Mouse (Mus musculus) midbrain, embryonic 14.5 days (tissue): ENCODE measurements around the gene Ncmap. TPM values are rescaled to one million over a fixed set of nuclear protein-coding genes. Genes with fewer than 3 reads are reported as not detected.

Experiments used
- ATAC-seq: fragments of 200-750 bp; cut with Nextera tagmentation; 2 replicates; pipeline ENCODE4 v1.8.0; 2017; ENCODE audit warnings: moderate number of reproducible peaks, moderate library complexity; ENCODE audit not compliant: low FRiP score, low TSS enrichment
- DNase-seq: peaks from one replicate; pipeline ENCODE4 v3.0.0-alpha.2; 2015
- H3K27ac ChIP-seq: fragments of 300-500 bp; sonication (generic); replicated peaks from 2 replicates; pipeline ENCODE4 v1.5.1; 2014; ENCODE audit warnings: mild to moderate bottlenecking, low read depth, low read length, moderate library complexity
- H3K27me3 ChIP-seq: fragments of 300-500 bp; sonication (generic); 2 replicates; pipeline ENCODE4 v1.6.1; 2014; ENCODE audit warnings: low read length, control low read depth, mixed read lengths; ENCODE audit not compliant: control insufficient read depth, insufficient read depth
- H3K36me3 ChIP-seq: fragments of 300-500 bp; sonication (generic); 2 replicates; pipeline ENCODE4 v1.6.1; 2014; ENCODE audit warnings: low read length, control low read depth; ENCODE audit not compliant: control insufficient read depth, insufficient read depth
- H3K4me1 ChIP-seq: fragments of 300-500 bp; sonication (generic); 2 replicates; pipeline ENCODE4 v1.6.1; 2014; ENCODE audit warnings: mild to moderate bottlenecking, antibody characterized with exemption, low read length, control low read depth; ENCODE audit not compliant: control insufficient read depth, insufficient read depth
- H3K4me2 ChIP-seq: fragments of 300-500 bp; sonication (generic); 2 replicates; pipeline ENCODE4 v1.6.1; 2014; ENCODE audit warnings: mild to moderate bottlenecking, low read length, moderate library complexity
- H3K4me3 ChIP-seq: fragments of 300-500 bp; sonication (generic); replicated peaks from 2 replicates; pipeline ENCODE4 v1.5.1; 2014; ENCODE audit warnings: low read depth, low read length
- H3K9ac ChIP-seq: fragments of 300-500 bp; sonication (generic); replicated peaks from 2 replicates; pipeline ENCODE4 v1.6.1; 2014; ENCODE audit warnings: mild to moderate bottlenecking, low read length, moderate library complexity
- H3K9me3 ChIP-seq: fragments of 300-500 bp; sonication (generic); 2 replicates; pipeline ENCODE4 v1.6.1; 2016; ENCODE audit warnings: low read length, control low read depth, mixed read lengths; ENCODE audit not compliant: control insufficient read depth
- WGBS: fragments of 180-500 bp; shearing (Covaris S2); extraction: QIAGEN DNeasy Blood & Tissue Kit; methylation state at CpG from one replicate; pipeline ENCODE4 v1.1.7; 2014; 5-methylcytosine and 5-hydroxymethylcytosine counted together
- polyA plus RNA-seq: library from polyadenylated mRNA; unstranded; fragments of >200 nt; fragmentation: Nextera tagmentation; extraction: Ambion mirVana; gene quantifications from 2 replicates; pipeline ENCODE4 v1.2.1, GENCODE M21; 2014

Ncmap gene
- polyA plus RNA-seq, 1 experiment from 2014 or later = 0.67 TPM

DNA sequence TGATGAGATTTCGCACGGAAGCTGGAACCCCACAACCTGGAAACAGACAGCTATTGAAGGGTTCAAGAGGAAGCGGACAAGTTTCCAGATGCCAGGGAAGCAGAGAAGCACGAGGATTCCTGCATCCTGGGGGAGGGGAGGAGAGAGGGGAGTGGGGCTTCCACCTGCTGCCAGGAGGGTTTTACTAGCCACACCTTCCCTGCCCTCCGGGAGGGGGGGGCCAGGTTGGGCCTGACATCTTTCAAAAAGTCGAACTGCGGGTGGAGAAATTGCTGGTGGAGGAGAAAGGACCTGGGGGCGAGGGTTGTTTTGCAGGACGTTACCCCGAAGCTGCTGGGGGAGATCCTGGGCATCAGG is 35.0 kb upstream of the Ncmap start:
- no peak for ATAC-seq

DNA sequence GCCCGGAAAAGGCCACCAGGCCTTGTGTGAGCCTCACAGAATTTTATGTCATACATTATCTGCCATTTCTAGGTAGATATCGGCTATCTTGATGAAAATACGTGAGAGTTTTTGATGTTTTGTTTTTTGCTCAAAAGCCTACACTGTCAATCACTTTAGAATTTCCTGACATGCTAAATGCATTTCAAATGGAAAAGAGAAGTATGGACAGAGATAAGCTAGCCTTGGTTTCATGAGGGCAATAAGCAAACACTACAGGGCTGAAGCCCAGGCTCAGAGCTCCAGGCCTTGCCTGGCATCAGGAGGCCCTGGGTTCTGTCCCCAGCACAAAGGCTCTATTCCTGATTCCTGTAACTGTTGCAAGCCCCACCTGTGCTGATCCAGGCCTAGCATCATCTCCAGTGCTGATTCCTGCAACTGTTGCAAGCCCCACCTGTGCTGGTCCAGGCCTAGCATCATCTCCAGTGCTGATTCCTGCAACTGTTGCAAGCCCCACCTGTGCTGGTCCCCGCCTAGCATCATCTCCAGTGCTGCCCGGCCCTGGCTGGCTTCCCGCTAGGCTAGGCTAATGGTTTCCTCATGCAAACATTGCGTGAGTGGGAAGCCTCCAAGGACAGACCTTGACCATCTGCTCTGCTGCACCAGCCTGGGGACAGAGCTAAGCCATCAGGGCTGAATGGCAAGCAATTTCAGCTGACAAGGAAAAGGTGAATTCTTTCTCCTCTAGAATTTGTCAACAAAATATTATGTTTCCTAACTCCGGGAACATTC is 32.1 kb upstream of the Ncmap start:
- Histone ChIP-seq H3K4me3 (no peak overlapping the region), H3K27me3 (no peaks in the 10 kb centered on the region), H3K36me3 (peaks cover 1% of the 10 kb centered on the region; the same call in 1 of the 2 replicates), H3K4me2 (no peak overlapping the region), H3K9me3 (no peaks in the 10 kb centered on the region), H3K9ac (no peak overlapping the region), H3K4me1 (peaks cover 8% of the 10 kb centered on the region; the same call in 1 of the 2 replicates), H3K27ac (no peak overlapping the region)
- ATAC-seq (no peak), DNase-seq (no peak)
- 82% methylated on average over 8 of the region's 8 CpGs for WGBS

More for the DNA sequence above, 35.0 kb upstream of the Ncmap start:
- DNase-seq = peak; percentile 52
- WGBS = 4% methylated on average over 10 of the region's 10 CpGs
- Histone ChIP-seq H3K4me1 (peaks cover 8% of the 10 kb centered on the region; the same call in 1 of the 2 replicates), H3K4me2 (peak overlapping the region; percentile 87), H3K27ac (peak overlapping the region; percentile 57), H3K9ac (peak overlapping the region; percentile 89), H3K36me3 (no peaks in the 10 kb centered on the region), H3K4me3 (peak overlapping the region; percentile 72), H3K27me3 (no peaks in the 10 kb centered on the region), H3K9me3 (no peaks in the 10 kb centered on the region)

- Histone ChIP-seq H3K4me1 (peaks cover 3% of the 10 kb centered on the region; the same call in 1 of the 2 replicates), H3K36me3 (peaks cover 7% of the 10 kb centered on the region; the same call in 1 of the 2 replicates), H3K9me3 (no peaks in the 10 kb centered on the region), H3K27me3 (no peaks in the 10 kb centered on the region), H3K4me3 (no peak overlapping the region), H3K27ac (no peak overlapping the region), H3K9ac (no peak overlapping the region), H3K4me2 (no peak overlapping the region)
- DNase-seq = no peak
- ATAC-seq = no peak
- 86% methylated on average over 4 of the region's 4 CpGs for WGBS
These were observed 31.4 kb upstream of the Ncmap start for GRCm38 (mm10) chr4:135429383-135429782.

- Histone ChIP-seq H3K4me2 (no peak overlapping the region), H3K27ac (no peak overlapping the region), H3K4me1 (no peaks in the 10 kb centered on the region), H3K36me3 (peaks cover 23% of the 10 kb centered on the region; the same call in 1 of the 2 replicates), H3K9ac (no peak overlapping the region), H3K9me3 (no peaks in the 10 kb centered on the region), H3K4me3 (no peak overlapping the region), H3K27me3 (no peaks in the 10 kb centered on the region)
- DNase-seq (no peak), ATAC-seq (no peak)
- 92% methylated on average over 7 of the region's 7 CpGs for WGBS
These were observed 28.6 kb upstream of the Ncmap start for GRCm38 (mm10) chr4:135426587-135426986.

DNA sequence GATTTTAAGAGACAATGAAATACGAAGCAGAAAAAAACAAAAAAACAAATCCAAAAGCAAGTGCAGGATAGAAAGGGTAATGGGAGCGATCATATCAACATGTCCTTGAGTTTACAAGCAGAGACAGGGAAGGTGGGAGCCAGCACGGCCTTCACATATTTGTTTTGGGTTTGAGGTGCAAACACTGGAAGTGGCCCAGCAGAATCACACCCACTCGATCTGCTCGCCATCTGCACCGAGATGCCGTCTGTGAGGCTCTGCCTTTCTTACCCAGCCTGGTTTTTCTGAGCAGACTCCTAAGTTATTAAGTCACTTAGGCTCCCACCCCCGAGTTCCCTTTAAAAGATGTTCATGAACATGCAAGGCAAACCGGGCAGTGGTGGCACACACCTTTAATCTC is 27.6 kb upstream of the Ncmap start:
- Histone ChIP-seq H3K4me1 (no peaks in the 10 kb centered on the region), H3K27ac (no peak overlapping the region), H3K4me2 (no peak overlapping the region), H3K9ac (no peak overlapping the region), H3K27me3 (no peaks in the 10 kb centered on the region), H3K9me3 (no peaks in the 10 kb centered on the region), H3K4me3 (no peak overlapping the region), H3K36me3 (peaks cover 23% of the 10 kb centered on the region; the same call in 1 of the 2 replicates)
- DNase-seq = no peak
- WGBS = 90% methylated on average over 9 of the region's 9 CpGs
- no peak for ATAC-seq

DNA sequence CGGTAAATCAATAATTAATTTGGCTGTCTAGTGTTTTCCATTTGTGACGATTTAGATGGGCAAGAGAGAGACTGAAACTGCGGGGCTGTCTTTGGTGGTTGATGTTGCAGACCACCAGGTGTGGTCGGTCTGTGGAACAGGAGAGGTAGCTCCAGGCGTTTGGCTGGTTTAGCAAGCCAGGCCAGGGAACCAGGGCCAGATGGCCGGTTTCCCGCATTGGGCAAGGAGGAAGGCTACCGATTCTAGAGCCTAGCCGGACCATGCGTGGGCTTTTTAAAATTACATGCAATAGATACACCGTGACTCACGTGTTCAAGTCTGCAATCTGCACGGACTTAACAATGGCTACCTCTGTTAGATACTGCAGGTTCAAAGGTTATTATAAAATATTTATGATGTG is 22.9 kb upstream of the Ncmap start:
- ATAC-seq = no peak
- no peaks in the 10 kb centered on the region for H3K27me3 ChIP-seq
- H3K4me3 ChIP-seq = no peak overlapping the region
- peaks cover 55% of the 10 kb centered on the region for H3K36me3 ChIP-seq
- DNase-seq = no peak
- H3K9ac ChIP-seq = no peak overlapping the region
- 95% methylated on average over 13 of the region's 13 CpGs for WGBS
- H3K9me3 ChIP-seq = no peaks in the 10 kb centered on the region
- no peaks in the 10 kb centered on the region for H3K4me1 ChIP-seq
- no peak overlapping the region for H3K27ac ChIP-seq
- H3K4me2 ChIP-seq = no peak overlapping the region

- 82% methylated on average over 11 of the region's 11 CpGs for WGBS
- no peak for ATAC-seq
- Histone ChIP-seq H3K9me3 (no peaks in the 10 kb centered on the region), H3K4me1 (no peaks in the 10 kb centered on the region), H3K27ac (no peak overlapping the region), H3K36me3 (peaks cover 60% of the 10 kb centered on the region), H3K27me3 (no peaks in the 10 kb centered on the region), H3K4me2 (no peak overlapping the region), H3K9ac (no peak overlapping the region), H3K4me3 (no peak overlapping the region)
- DNase-seq = no peak
These were observed 22.4 kb upstream of the Ncmap start for GRCm38 (mm10) chr4:135420416-135420815.

DNA sequence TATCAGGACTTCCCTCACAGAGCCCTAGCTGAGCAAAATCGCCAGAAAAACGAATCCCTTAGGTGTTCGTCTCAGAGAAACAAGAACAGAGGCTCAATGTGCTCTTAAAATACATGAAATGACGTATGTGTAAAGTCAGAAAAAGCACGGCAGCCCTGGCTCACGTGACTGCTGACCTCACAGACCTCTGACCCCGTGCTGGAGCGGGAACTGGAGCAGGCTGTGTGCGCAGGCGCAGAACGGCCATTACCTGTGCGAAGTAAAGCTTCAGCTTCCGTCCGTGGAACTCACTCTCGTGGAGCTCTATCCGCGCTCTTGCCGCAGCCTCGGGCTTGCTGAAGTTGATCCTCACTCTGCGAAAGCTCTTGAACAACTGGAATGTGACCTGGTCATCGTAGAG is 22.0 kb upstream of the Ncmap start:
- WGBS = 90% methylated on average over 21 of the region's 21 CpGs
- no peak overlapping the region for H3K9ac ChIP-seq
- H3K4me2 ChIP-seq = no peak overlapping the region
- H3K27ac ChIP-seq = no peak overlapping the region
- H3K4me1 ChIP-seq = no peaks in the 10 kb centered on the region
- no peak for ATAC-seq
- no peaks in the 10 kb centered on the region for H3K9me3 ChIP-seq
- H3K27me3 ChIP-seq = no peaks in the 10 kb centered on the region
- peaks cover 61% of the 10 kb centered on the region for H3K36me3 ChIP-seq
- DNase-seq = no peak
- H3K4me3 ChIP-seq = no peak overlapping the region

DNA sequence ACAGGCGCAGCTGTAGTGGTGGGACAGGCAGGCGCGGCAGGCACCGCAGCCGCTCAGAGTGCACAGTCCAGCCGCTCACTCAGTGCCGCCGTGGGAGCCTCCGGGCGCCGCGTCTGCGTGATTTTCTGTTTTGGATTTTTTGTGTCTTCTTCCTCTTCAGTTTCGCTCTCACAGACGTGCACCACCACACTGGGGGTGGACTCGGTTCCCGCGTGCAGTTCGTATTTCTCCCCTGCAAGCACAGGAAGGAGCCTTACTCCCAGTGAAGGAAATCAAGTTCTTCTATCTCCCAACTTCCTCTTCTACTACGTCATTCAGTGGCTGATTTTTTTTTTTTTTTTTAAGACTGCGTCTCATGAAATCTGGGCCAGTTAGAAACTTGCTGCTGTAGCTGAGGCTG is 18.3 kb upstream of the Ncmap start:
- Histone ChIP-seq H3K4me2 (no peak overlapping the region), H3K4me1 (no peaks in the 10 kb centered on the region), H3K27ac (no peak overlapping the region), H3K36me3 (peaks cover 54% of the 10 kb centered on the region), H3K9me3 (no peaks in the 10 kb centered on the region), H3K9ac (no peak overlapping the region), H3K27me3 (no peaks in the 10 kb centered on the region), H3K4me3 (no peak overlapping the region)
- DNase-seq (no peak), ATAC-seq (no peak)
- WGBS = 94% methylated on average over 21 of the region's 21 CpGs
